Mouse (Mus musculus): ENCODE measurements around the gene March10.

- TF ChIP-seq CTCF (IDR thresholded peaks at IDR 0.05; ENCODE audit: low read depth) (no peak), EP300 (IDR thresholded peaks at IDR 0.05; ENCODE audit: low read depth) (no peak)
Observed at GRCm38 (mm10) chr11:105364386-105365065, 92.0 kb downstream of the March10 start.

Data from liver, embryonic 14.5 days (tissue).